Mouse (Mus musculus) testis, postnatal 14 days (tissue): ENCODE results near the gene Six4.
"Not testable (repeated sequence)": the region's sequence is repeated elsewhere in the genome, so short reads cannot be mapped to it uniquely, and the experiment has no call there.

Experiments used
- DNase-seq: peaks from one replicate; pipeline ENCODE4 v3.0.0; 2021; ENCODE audit warnings: low spot score

The Six4 gene

DNA sequence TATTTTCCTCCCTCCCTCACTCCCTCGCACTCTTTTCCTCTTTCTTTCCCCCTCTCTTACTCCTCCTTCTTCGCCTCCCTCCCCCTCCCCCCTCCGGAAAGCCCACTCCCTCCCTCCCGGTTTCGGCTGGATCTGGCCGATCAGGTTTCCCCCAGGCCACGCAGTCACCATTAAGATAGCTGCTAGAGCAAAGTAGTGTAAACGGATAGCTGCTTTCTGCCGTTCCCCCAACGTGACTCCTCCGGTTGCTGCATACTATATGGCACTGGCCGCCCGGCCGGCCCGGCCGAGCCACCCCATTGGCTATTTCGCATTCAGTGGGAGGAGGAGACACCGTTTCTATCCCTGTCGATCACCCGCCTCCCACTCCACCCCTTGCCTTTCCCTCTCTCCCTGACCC lies at the start of gene Six4:
Gene Six4 (minus strand): TSS at position 261 of the 400 bp plus-strand sequence.
- peak; percentile 64 for DNase-seq

DNA sequence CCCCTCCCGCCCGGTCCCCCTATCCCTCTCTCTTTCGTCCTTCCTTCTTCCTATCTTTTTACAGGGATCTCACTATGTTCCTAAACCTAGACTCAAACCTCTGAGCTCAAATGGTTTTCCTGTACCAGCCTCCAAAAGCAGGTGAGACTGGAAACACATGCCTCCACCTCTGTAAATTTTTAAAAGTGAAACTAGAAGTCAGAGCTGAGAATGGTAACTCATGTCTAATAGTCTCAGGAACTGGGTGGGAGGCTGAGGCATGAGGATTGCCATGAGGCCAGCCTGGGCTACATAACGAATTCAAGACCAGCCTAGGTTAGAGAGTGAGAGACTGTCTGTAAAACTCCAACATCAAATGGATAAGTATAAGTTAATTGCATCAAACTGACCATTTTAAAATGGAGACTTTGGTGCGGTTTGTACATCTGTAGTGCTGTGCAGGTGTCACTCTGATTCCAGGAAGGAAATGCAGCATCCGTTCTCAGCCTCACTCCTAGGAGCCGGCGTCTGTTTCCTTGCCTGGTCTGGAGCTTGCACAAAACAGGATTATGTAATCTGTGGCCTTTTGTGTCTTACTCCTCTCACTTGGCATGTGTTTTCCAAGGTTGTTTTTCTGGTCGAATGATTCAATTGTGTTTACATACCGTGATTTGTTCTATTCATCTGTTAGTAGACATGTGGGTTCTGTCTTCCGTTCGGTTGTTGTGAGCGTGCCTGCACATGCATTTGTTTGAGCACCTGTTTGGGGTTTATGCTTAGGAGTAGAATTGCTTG lies 49.3 kb upstream of the Six4 start:
- no peak for DNase-seq

DNA sequence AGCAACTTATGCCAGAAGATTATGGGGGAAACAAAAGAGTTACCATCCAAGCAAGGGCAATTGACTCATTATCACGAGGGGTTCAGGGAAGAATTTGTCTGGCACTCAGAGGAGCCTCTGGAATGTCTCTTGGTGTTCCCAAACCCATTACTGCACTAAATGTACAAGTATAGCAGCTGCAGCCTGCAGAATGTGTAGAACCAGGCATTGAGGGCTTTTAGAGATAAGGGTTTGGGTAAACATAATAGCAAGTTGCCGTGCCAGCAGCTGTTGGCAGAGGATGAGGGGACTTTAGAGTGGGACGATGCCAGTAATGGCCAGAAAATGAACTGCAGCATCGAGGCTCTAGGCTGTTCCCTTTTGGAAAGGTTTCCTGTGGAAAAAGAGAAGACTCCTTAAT lies 47.1 kb upstream of the Six4 start:
- DNase-seq: no peak

DNA sequence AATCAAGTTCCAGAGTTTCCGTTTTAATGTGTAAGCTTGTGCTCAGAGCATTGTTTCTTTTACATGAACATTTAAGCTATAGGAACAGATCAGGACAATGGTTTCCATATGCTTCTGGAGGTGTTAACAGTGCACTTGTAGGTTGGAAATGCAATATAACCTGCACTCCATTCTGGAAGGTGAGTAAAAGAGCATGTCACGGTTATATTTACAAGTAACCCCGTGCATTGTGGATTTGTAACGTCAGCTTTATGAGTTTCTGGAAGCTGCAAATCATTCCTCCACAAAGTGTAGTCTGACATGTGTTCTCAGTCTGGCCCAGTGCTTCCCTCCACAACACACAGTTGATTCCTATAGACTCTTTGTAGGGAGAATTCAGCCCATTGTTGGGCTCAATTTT lies 40.9 kb upstream of the Six4 start:
- no peak for DNase-seq

DNA sequence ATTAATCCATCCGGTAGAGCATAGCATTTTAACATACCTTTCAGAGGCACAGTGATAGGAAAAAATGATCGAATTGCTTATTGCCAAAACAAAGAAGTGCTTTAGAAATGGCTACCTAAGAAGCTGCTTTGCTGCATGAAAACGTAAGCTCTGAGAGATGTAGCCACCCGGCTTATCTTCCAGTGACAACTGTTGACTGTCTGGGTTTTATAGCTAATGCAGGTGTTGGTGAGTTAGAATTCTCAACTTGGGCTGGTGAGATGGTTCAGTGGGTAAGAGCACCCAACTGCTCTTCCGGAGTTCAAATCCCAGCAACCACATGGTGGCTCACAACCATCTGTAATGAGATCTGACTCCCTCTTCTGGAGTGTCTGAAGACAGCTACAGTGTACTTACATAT lies 37.8 kb upstream of the Six4 start:
- not testable (repeated sequence) for DNase-seq

DNA sequence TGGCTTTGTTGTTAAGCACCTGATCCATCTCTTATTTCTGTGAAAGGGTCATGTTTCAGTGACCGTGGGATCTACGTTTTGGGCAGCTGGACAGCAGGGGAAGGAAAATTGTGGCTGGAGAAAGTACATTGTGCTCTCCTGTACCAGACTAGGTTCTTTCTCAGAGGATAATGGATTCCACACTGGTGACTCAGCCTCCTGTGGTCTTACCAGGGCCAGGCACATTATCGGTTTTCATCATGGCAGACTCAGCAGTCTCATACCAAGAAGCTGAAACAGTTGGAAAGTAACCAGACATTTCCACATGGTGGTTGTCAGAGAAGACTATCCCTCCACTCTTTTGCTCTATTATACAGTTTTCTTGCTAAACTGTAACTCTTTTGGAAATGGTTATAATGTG lies 34.0 kb upstream of the Six4 start:
- DNase-seq: no peak

DNA sequence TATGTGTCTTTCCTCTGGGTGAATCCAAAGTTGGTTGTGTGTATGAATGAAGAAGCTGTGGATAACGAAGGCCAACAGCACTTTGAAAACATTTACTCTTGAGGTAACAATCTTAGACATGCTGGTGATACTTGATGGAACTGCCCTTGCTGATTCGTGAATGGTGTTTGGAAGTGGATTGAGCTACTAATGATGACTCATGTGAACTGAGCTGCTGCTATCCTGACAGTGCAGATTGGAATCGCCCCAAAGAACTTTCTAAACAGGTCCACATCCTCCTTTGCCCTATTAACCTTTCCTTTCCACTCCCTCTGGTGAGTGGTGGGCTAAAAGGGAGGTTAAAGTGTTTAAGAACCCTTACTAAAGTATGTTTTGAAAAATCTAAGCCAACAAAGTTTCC lies 27.5 kb upstream of the Six4 start:
- no peak for DNase-seq

DNA sequence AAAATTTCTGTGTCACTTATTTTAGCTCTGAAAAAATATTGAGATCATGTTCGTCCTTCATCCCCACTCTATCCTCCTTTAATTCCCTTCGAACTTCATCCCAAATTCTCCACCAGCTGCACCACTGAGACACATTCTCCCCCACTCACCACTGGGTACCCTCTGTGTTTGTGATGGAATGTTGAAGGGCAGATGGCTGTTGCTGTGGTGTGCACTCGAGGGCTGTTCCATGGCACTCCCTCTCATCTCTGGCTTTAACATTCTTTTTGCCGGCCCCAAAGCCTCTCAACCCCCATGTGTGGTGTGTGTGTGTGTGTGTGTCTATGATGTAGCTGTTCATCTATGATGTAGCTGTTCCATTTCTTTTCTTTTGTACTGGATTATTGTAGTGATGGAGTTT lies 12.0 kb upstream of the Six4 start:
- DNase-seq: no peak

DNA sequence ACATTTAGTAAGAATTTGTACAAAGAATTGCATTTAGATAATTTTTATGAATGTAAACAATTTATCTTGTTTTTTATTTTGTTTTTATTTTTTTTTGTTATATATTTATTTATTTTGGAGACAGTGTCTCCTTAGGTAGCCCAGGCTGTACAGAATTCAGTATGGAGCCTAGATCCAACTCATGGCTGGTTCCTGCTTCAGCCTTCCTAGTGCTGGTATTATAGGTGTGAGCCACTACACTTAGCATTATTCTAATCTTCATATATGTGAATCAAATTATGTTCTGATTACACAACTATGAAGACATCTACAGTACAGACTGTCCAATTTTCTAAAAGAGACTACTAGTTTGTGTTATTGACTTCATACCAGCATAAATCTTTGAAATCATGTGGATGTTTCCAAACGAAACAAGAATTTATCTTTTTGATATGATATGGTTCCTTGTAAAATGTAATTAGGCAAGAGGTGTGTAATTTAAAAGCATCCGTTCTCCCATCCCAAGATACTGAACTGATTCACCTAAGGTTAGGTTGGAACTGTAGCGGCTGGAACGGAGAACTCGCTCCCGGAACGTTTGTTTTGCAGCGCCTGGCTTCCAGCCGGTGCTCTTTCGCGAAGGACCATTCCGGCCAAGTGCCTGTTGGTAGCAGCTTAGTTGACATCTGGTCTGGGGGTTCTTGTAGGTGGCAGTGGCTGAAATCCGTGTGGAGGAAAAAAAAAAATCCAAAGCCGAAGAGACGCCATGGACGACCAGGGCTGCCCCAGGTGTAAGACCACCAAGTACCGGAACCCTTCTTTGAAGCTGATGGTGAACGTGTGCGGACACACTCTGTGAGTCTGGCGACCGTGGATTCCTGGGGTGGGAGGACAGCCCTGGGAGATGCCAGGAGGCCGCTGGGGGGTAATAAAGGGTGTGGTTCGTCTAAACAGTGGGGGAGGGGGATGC lies 10.1 kb upstream of the Six4 start, which contains the start of gene Mnat1:
Gene Mnat1 (plus strand): TSS at position 625 of the 949 bp plus-strand sequence.
- peak; percentile 86 for DNase-seq

DNA sequence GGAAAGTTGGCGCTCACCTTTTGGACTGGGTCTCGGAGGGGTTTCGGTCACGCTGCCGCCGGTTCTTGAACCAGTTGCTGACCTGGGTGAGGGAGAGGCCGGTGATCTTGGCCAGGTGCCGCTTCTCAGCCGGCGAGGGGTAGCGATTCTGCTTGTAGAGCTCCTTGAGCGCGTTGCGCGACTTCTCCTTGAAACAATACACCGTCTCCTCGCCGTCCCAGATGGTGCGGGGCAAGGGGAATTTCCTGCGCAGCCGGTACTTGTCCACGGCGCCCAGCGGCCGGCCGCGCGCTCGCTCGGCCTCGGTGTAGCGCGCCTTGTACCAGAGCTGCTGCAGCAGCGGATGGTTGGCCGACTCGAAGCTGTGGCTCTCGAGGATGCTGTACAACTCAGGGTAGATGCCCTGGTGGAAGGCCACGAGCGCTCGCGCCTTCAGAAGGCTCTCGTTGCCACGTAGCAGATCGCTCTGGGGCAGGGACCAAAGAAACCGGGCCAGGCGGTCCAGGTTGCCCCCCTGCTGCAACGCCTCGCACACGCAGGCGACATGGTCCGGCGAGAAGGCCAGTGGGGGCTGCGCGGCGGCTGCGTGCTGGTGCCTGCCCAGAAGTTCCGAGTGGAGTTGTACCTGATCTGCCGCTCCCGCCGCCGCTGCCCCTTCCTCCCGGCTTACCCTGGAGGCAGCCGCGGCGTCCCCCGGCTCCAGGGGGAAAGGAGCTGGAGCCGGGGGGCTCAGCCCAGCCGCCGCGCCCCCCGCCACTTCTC lies 749 bp downstream of the Six4 start:
- no peak for DNase-seq

DNA sequence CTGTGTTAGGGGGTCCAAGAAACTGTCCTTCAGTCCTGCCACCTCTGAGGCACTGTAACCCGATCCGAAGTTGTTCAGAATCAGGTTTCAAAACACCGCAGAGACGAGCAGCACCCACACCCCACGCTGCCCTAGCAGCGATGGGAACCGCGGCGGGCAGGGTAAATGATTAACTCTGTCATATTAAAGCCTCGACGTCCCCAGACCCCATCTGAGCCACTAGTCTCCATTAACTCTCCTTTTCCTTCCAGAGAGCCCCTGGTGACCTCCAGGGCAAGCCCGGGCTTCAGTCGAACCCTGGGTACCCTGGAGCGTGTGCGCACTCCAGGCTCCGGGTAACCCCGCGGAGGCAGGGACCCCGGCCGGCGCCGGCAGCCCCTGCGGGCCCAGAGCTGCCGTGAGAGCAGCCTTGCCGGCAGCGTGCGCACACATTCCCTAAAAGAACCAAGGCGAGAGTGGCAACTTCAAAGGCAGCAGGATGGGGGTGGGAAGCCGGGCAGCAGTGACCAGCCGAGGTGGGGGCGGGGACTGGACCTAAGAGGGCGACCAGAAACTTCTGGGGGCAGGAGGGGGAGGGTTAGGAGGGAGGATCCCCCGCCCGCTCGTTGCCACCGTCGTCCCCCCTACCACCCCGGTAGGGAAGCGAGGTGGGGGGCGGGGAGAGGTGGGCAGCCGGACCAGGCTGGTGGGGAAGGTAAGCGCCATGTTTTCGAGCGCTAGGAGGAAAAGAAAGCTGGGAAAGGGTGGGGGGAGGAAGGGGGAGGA lies 1.5 kb downstream of the Six4 start:
- no peak for DNase-seq

DNA sequence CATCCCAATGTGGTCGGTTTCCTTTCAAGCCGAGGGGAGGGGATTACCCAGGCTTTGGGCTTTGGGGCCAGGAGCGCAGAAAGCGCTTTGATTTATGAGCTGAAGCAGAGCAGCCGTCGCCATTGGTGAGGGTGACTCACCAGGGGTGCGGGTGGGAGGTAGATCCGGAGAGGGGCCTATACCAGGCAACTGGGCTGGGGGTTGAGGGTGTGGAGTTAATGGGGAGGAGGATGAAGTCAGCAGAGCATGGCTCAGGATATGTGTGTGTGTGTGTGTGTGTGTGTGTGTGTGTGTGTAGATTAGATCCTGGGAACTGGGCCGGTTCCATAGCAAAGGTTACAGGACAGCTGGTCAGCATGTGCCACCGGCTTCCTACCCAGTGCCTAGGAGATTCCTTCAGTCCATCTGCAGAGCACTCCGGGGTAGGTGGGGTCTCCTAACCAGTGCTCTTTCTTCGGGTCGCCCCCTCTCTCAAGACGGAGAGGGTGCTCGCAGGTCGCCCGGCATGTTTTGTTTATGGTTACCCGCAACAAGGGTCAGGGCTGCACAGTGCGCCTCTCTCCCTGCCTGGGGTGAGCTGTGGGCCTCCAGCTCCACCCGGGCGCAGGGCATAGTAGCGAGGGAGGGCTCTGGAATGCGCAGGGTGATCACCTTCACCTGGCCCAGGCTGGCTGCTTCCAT lies 2.7 kb downstream of the Six4 start:
- no peak for DNase-seq

DNA sequence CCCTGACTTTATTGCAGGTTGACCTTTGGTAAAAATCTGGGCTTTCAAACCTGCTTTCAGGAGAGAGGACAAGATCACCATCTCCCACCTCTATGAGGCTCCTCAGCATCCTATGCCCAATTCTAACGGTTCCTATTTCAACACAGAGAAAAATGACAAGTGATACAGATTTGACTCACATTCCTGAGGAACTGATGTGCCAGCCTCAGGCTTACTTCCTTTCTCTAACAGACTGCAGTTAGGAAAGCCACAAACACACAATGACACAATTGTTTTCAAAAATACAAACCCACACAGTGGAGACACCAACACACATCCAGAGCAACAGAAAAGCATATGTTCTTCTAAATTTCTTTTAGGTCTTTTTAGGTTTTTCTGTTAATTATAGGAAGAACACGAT lies 5.4 kb downstream of the Six4 start:
- DNase-seq: no peak

DNA sequence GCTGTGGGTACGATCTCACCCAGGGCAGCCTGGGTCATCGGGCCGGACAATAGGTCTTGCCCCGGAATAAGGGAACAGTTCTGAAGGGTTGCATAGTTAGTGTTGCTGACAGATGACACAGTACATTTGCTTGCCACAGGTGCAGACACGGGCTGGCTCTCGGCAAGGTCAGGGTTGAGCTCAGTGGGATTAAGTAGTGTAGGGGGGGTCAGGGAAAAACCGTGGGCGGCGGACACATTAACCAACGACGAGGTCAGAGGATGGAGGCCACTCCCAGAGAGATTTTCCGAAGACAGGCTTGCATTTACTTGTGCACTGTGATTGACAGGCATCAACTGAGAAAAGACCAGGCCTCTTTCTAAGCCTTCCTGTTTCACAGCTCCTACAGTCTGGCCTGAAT lies 9.5 kb downstream of the Six4 start:
- no peak for DNase-seq

DNA sequence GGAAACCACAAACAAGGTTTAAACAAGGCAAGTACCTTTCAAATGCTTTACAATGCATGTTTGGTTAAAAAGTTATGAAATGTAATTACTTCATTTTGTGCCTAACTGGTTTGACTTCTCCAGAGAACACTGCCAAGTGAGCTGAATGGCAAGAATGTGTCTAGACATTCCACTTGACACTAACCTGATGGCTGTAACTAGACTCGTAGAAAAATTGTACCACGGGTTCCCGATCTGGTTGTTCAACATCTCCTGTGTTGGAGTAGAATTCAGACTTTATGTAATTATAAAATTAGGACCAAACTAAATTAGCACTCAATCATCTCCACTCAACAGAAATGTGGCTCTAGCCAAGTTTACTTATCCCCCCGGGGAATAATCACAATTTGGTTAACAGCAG lies 14.7 kb downstream of the Six4 start:
- no peak for DNase-seq

DNA sequence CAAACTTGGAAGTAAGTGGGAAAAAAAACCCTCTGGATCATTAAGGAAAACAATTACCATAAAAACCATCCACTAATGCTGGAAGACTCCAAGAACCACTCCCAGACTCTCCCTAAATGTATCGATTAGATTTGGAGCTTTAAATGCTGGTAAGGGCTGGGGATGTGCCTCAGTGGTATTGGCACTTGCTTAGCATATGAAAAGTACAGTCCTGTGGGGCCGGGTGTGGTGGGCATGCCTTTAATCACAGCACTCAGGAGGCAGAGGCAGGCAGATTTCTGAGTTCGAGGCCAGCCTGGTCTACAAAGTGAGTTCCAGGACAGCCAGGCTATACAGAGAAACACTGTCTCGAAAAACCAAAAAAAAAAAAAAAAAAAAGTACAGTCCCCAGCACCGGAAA lies 17.1 kb downstream of the Six4 start:
- DNase-seq: not testable (repeated sequence)

DNA sequence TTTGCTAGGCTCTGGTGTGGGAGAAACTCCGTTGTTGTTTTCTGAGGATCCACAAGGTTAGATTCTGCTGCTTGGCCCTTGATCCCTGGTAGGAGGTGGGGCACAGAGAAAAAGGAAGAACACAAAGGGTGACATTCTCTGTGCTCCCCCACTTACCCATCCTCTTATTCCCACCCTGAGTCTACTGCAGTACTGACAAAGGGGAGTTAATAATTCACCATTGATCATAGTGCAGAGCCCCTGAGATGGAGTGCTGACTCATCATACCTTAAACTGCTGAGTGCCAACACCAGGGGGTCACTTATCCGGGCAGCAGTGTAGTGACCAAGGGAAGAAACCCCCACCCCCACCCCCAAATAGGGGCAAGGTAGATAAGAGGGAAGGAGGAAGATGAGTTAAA lies 18.7 kb downstream of the Six4 start:
- DNase-seq: no peak

DNA sequence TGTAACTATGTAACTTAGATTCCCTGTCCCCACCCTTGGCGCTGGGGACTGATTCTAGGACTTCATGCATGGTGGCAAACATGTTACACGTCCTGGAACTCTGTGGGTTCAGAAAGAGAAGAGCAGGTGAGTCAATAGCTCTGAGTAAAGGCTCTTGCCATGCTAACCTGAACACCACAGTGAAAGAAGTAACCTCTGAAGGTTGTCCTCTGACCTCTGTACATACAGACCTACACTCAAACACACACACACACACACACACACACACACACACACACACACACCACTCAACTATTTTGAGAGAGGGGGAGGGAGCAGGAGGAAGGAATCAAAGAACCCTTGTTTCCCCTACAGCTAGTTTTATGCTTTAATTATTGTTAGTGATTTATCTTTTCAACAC lies 19.1 kb downstream of the Six4 start:
- no peak for DNase-seq

DNA sequence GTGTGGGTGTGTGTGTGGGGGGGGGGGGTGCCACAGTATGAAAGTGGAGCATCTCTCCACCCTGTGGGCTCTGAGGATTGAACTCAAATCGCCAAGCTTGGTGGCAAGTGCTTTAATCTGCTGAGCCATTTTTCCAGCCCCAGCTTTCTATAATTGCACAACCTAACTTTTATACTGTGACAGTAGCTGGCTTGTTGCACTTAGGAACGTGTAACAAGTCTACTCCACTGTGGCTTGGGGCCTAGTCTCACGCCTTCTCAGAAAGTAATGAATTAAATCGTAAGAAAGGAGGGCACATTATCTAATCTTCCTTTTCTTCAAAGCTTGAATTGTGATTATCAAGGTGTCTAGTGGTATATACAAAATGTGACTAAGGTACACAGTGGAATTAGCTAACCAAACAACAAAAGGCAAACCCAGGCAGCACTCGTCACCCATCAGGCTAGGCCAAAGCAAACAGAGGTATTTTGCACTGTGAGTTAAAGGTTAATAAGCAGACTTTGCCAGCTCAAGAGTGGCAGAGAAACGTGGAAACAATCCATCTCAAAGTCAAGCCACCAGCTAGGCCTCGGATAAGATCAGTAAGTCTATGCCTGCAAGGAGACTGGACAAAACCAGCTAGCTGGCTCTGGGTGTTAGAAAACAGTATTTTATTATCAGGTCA lies 22.5 kb downstream of the Six4 start:
- DNase-seq: no peak

DNA sequence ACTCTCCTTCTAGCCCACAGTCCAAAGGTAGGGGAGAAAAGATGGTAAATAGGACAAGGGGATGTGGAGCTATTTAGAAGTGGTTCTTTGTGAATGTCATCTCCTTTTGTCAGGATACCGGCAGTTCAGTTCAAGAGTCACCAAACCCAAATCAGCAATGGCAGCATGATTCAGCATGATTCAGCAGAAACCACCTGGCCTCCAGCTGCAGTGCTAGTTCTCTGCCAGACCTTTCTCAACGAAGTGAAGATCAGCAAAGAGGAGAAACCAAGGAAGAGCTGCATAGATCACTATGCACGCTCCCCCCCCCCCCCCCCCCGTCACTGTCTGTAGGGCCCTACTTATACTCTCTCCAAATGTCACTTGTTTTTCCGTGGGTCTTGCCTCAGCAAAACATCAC lies 24.3 kb downstream of the Six4 start:
- DNase-seq: no peak

DNA sequence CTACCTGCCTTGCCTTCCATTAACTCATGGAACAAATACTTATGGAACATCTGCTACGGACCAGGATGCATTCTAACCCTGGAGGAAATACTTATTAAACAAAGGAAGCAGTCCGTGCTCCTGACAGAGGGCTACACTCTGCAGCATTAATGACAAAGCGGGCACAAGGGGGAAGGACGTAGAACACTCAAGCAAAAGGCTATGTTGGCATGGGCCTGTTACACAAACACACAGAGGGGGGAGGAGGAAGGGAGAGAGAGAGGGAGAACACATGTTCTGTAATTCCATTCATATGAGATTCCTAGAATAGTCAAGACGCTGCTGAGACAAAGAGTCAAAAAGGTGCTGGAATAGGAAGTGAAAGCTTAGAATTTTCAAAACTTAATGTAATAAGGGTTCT lies 24.8 kb downstream of the Six4 start:
- DNase-seq: no peak
